Mouse (Mus musculus): Measurements from ENCODE around the gene Gcgr. TPM values are rescaled to one million over a fixed set of nuclear protein-coding genes. Genes with fewer than 3 reads are reported as not detected.

Gcgr gene
- total RNA-seq (2017), result 0.23 TPM in 1 of 2 replicates, not detected in the other

GRCm38 (mm10) chr11:120530085-120530964 is at the start of gene Gcgr:
Gene Gcgr, plus strand, starts transcription at chr11:120530699.
- ATAC-seq (ENCODE audit: extremely low read depth, insufficient number of reproducible peaks, low FRiP score, poor library complexity, severe bottlenecking), result no peak

DNA sequence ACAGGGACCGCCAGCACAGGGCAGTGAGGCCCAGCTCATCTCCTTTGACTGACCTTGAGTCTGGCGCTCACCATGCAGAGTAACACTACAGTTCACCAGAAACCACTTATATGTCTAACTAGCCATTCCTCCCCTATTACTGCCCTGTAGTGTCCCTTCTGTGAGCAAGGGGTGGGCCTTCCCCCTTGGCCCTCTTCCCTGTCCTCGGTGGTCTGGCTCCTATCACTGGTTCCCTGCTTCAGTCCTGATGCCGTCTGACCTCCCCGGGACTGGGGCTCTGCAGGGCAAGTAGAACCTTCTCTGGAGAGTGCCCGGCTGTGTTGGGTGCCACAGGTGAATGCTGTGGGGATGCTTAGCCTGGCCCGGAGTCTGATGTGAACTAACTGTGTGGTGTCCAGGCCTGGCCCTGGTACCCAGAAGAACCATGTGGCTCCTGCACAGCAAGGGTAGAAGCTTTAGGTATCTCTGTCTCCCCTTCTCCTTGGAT is 47.0 kb upstream of the Gcgr start:
- no peak for ATAC-seq (ENCODE audit: extremely low read depth, insufficient number of reproducible peaks, low FRiP score, poor library complexity, severe bottlenecking)

DNA sequence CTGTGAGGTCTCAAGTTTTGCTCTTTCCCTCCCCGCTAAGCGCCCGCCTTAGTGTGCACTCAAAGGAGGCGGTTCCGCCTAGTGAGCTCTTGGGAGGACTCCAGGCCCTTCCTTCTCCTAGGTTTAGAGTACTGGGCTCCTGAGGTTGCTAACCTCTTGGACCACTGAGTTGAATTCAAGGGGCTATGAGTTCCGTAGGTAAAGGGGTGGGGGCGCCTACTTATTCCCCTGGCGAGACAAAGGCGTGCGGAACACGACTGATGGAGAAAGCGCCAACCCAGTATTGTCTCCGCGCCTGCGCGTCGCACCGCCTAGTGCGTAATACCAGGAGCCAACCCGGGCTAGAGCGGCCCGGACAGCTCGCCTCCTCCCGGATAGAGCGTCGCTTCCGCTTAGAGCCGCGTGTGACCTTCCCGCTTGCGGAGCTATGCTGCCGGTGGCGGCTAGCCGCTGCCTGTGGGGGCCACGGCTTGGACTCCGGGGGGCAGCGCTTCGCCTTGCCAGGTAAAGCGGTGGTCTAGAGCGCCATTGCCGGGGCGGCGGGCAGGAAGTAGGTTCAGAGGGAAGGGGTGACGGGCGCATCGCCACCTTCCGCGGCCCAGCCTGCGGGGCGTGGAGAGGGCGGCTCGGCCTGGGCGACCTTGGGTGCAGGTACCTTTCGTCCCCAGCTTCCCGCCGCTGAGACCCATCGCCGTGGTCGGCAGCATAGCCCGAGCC is 46.1 kb upstream of the Gcgr start, which contains the start of gene Mrpl12:
Gene Mrpl12 (plus strand): TSS at position 349 of the 717 bp plus-strand sequence.
- ATAC-seq (ENCODE audit: extremely low read depth, insufficient number of reproducible peaks, low FRiP score, poor library complexity, severe bottlenecking), result peak; percentile 88

- ATAC-seq (ENCODE audit: extremely low read depth, insufficient number of reproducible peaks, low FRiP score, poor library complexity, severe bottlenecking), result no peak
Observed at GRCm38 (mm10) chr11:120485251-120485650, 45.2 kb upstream of the Gcgr start.

DNA sequence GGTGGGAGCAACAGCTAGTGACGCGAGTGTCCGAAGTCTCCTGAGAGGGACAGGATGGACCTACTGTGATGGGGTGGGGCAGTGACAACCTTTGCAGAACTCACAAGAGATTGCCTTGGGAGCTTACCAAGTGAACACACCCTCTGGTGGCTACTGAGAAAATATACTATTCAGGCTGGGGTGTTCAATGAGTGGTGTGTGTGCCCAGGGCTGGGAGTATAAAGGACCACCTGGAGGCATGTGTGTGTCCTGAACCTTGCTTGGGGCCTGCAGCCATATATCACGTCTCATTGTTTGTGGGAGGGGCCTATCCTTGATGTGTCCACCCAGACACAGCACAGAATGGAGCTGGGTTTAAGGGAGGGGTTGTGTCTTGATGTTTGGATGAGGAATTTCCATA is 42.0 kb upstream of the Gcgr start:
- no peak for ATAC-seq (ENCODE audit: extremely low read depth, insufficient number of reproducible peaks, low FRiP score, poor library complexity, severe bottlenecking)

DNA sequence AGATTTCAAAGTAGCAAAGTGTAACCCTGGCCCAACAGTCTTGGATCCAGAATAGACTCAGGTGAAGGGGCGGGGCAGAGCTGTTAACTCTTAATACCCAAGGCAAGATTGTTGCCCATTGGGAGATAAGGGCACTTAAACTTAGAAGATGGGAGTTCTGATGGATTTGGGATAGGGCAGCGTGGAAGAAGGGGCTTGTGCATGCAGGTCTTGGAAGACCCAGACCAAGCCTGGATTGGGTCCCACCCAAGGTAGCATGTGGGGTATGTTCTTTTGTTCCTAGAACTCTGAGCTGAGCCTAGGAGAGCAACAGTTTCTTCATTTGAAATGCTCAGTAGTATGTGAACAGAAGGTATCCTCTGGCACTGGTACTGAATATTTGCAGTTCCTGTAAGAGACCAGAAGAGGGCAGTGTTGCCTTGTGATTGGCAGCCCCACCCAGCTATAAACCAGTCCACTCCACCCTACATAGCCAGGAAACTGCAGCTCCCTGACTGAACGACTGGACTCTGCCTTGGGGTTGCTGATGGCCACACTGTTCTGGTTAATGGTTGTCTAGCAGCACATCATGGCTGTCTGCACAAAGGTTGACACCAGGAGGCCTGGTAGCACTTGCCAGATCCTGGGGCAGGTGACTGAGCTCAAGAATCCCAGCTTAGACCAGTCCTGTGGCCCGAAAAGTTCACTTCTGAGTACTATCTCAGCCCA is 41.3 kb upstream of the Gcgr start:
- ATAC-seq (ENCODE audit: extremely low read depth, insufficient number of reproducible peaks, low FRiP score, poor library complexity, severe bottlenecking), result peak; percentile 60

- no peak for ATAC-seq (ENCODE audit: extremely low read depth, insufficient number of reproducible peaks, low FRiP score, poor library complexity, severe bottlenecking)
Observed at GRCm38 (mm10) chr11:120490291-120491046, 40.0 kb upstream of the Gcgr start.

DNA sequence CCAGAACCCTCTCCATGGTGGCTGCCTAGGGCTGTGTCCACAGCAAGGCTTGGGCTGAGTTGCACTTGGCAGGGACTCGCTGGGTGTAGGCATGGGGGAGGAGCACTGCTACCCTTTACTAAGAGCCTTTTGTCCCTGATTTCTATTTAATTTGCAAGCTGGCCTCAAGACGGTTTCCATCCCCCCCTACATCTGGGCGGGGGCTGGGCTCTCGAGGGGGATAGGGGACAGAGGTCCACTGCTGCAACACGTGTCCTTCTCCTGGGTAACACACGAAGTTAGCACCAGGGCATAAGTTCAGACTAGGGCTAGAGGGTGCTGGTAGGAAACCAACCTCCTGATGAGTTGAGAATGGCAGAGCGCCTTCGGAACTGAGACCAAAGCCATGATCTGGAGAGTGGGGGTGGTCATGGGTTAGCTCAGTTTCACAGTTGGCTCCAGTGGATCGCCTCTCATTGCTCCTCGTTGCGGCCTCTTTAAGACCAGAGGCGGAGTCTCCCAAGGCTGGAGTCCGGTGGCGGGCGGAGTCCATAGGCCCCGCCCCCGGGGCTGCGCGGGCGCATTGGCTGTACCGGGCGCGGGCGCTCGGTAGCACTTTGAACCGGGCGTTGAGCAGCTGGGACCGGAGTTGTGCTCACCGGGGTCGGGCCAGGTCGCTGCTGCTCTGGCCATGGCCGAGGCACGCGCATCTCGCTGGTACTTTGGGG is 39.0 kb upstream of the Gcgr start, which contains the start of gene Slc25a10:
Gene Slc25a10 (plus strand): TSS at position 524 of the 707 bp plus-strand sequence.
- ATAC-seq (ENCODE audit: extremely low read depth, insufficient number of reproducible peaks, low FRiP score, poor library complexity, severe bottlenecking), result peak; percentile 46

GRCm38 (mm10) chr11:120492024-120492877 is 38.2 kb upstream of the Gcgr start:
- ATAC-seq (ENCODE audit: extremely low read depth, insufficient number of reproducible peaks, low FRiP score, poor library complexity, severe bottlenecking), result peak; percentile 14; the same call in 1 of the 2 replicates

DNA sequence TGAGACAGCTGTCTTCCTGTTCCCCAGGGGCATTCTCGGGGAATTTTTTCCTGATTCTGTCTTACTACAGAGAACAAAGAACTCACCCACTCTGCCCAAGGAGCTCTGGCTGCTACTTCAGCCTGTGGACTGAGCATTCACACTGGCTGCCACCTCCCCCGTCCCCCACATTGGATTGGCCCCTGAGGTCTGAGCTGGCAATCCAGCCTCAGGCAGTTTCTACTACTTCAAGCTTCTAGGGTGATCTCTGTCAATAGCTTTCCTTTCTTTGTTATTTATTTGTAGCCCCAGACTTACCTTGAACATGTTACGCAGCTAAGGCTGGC is 37.7 kb upstream of the Gcgr start:
- no peak for ATAC-seq (ENCODE audit: extremely low read depth, insufficient number of reproducible peaks, low FRiP score, poor library complexity, severe bottlenecking)

DNA sequence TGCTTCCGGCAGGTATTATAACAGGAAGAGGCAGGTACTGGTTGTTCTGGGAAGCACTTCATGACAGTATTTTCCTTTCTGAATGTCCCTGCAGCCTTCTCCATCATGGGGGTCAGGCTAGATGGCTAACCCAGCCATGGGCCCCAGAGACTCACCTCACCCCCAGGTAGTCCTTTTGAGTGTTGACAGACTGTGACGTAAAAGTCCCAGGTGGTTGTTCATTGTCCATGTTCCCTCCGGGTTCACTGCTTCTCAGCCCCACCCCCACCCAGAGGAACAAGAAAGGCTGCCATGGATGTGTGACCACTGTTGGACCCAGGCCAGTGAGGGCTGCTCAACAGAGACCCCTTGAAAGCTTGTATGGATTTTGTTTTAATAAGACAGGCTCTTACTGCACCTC is 37.1 kb upstream of the Gcgr start:
- ATAC-seq (ENCODE audit: extremely low read depth, insufficient number of reproducible peaks, low FRiP score, poor library complexity, severe bottlenecking), result no peak

DNA sequence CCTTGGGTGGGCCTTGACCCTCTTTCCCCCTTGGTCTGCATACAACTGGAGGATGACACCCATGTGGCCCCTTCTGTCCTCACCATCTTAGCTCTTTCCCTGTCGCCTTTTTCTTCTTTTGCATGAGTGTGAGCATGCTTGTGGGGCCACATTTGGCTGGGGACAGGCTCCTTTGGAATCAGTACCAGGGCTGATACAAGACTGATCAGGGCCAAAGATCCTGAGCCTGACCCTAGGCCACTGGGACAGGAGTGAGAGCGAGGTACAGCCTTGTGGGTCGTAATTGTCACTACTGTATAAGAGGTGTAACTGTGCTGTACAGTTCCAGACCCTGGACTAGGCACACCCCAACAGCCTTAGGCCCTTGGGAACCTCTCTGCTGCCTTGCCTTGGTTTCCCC is 36.6 kb upstream of the Gcgr start:
- ATAC-seq (ENCODE audit: extremely low read depth, insufficient number of reproducible peaks, low FRiP score, poor library complexity, severe bottlenecking), result no peak

- no peak for ATAC-seq (ENCODE audit: extremely low read depth, insufficient number of reproducible peaks, low FRiP score, poor library complexity, severe bottlenecking)
Observed at GRCm38 (mm10) chr11:120497436-120497835, 33.1 kb upstream of the Gcgr start.

DNA sequence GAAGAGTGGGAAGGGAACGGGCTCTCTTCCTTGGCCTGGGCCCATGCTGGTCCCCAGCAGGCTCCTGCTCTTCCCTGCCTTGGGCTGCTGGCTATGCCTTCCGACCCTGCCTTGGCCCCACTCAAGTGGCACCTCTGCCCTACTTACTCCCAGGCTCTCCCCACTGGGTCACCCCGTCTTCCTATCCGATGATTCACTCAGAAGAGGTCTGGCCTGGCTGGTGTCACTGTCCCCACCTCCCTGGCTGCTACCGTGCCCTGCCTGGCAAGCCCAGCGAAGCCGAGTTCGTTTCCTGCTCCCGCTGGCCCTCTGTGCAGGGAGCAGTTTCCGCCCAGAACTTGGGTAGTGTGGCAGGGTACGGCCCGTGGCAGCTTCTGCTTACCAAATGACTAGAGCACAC is 32.3 kb upstream of the Gcgr start:
- ATAC-seq (ENCODE audit: extremely low read depth, insufficient number of reproducible peaks, low FRiP score, poor library complexity, severe bottlenecking), result no peak

GRCm38 (mm10) chr11:120498891-120499290 is 31.6 kb upstream of the Gcgr start:
- no peak for ATAC-seq (ENCODE audit: extremely low read depth, insufficient number of reproducible peaks, low FRiP score, poor library complexity, severe bottlenecking)

DNA sequence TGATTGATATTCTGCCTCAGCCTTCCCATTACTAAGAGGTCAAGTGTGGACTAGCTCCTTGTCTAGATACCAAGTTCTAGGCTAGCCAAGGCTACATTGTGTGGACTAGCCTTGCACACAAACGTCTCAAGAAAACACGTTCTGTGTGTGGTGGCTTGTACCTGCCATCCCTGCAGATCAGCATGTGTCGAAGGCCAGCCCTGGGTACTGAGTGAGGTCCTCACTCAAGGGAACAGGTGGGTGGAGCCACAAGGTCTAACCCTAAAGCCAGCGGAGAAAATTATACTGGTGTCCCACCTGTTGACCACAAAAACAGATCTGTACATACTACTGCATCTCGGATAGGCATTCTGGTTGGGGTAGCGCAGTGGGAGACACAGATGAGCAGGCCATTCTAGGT is 30.6 kb upstream of the Gcgr start:
- ATAC-seq (ENCODE audit: extremely low read depth, insufficient number of reproducible peaks, low FRiP score, poor library complexity, severe bottlenecking), result no peak

DNA sequence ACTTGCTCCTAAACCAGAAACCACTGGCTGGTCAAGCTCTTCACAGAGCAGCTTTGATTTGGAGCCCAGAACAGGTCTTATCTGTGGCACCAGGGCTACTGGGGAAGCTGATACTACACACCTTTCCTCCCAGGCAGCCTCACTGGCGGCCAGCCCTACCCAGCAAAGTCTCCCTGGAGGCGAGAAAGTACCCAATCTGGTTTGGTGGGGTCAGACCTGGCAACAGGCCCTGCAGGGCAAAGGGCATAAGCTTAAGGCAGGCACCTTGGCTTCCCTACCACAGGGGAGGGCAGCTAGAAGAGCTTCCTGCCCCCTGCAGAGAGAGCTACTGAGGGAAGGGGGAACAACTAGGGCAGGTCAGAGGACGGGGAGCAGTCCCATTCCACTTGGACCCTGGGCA is 30.1 kb upstream of the Gcgr start:
- ATAC-seq (ENCODE audit: extremely low read depth, insufficient number of reproducible peaks, low FRiP score, poor library complexity, severe bottlenecking), result no peak

All from neutrophil, adult 5-6 weeks (primary cell).